Mouse (Mus musculus) cortical plate, adult 2 months (tissue): ENCODE measurements at regions not wholly inside any gene's neighbourhood (a gene's known extent, or its start where the extent isn't known, plus 50 kb on each side); places are given as distances from the start of the nearest gene placed in this dataset.

Experiments
- H3K27ac ChIP-seq: fragments of 200-500 bp; 2 replicates; pipeline ENCODE4 v1.5.1; 2012; ENCODE audit warnings: low read length, control low read depth, inconsistent platforms; ENCODE audit not compliant: insufficient read depth
- H3K4me1 ChIP-seq: fragments of 200-500 bp; 2 replicates; pipeline ENCODE4 v1.6.1; 2011; ENCODE audit warnings: low read length; ENCODE audit not compliant: control insufficient read depth, insufficient read depth
- H3K4me3 ChIP-seq: fragments of 200-500 bp; 2 replicates; pipeline ENCODE4 v1.5.1; 2011; ENCODE audit warnings: mild to moderate bottlenecking, low read length, control low read depth; ENCODE audit not compliant: insufficient read depth
- CTCF ChIP-seq: fragments of 200-500 bp; IDR thresholded peaks from 2 replicates; pipeline ENCODE4 v1.5.1; 2011; ENCODE audit warnings: mild to moderate bottlenecking, control low read depth, low read length; ENCODE audit not compliant: insufficient read depth; ENCODE audit errors: extremely low read depth
- POLR2A ChIP-seq: fragments of 200-500 bp; IDR thresholded peaks from 2 replicates; pipeline ENCODE4 v1.6.1; 2011; ENCODE audit warnings: mild to moderate bottlenecking, low read length, control low read depth; ENCODE audit not compliant: insufficient read depth; ENCODE audit errors: extremely low read depth

- no peak overlapping the region for H3K4me3 ChIP-seq
- H3K4me1 ChIP-seq, result no peaks in the 10 kb centered on the region
- no peak overlapping the region for H3K27ac ChIP-seq
- no peak for TF ChIP-seq POLR2A
- TF ChIP-seq CTCF, result no peak
Measured at GRCm38 (mm10) chr12:92186448-92187132, 337.6 kb upstream of the Sel1l start.

GRCm38 (mm10) chr12:92179292-92179691 lies 330.3 kb upstream of the Sel1l start:
- TF ChIP-seq CTCF, result no peak
- no peak for TF ChIP-seq POLR2A
- no peak overlapping the region for H3K27ac ChIP-seq
- no peak overlapping the region for H3K4me3 ChIP-seq
- H3K4me1 ChIP-seq, result no peaks in the 10 kb centered on the region

GRCm38 (mm10) chr12:92156726-92157125 lies 307.8 kb upstream of the Sel1l start:
- Histone ChIP-seq H3K27ac (no peak overlapping the region), H3K4me1 (no peaks in the 10 kb centered on the region), H3K4me3 (no peak overlapping the region)
- TF ChIP-seq CTCF (no peak), POLR2A (no peak)

- Histone ChIP-seq H3K27ac (no peak overlapping the region), H3K4me3 (no peak overlapping the region), H3K4me1 (no peaks in the 10 kb centered on the region)
- no peak for TF ChIP-seq POLR2A
- TF ChIP-seq CTCF, result no peak
Measured at GRCm38 (mm10) chr12:92152922-92153235, 303.9 kb upstream of the Sel1l start.

GRCm38 (mm10) chr12:92152043-92152921 lies 303.3 kb upstream of the Sel1l start:
- H3K4me3 ChIP-seq, result no peak overlapping the region
- H3K4me1 ChIP-seq, result no peaks in the 10 kb centered on the region
- no peak overlapping the region for H3K27ac ChIP-seq
- TF ChIP-seq CTCF (no peak), POLR2A (no peak)

GRCm38 (mm10) chr12:92137539-92137938 lies 288.6 kb upstream of the Sel1l start:
- no peak for TF ChIP-seq POLR2A
- no peak for TF ChIP-seq CTCF
- Histone ChIP-seq H3K27ac (no peak overlapping the region), H3K4me3 (no peak overlapping the region), H3K4me1 (no peaks in the 10 kb centered on the region)

- TF ChIP-seq POLR2A (no peak), CTCF (no peak)
- no peak overlapping the region for H3K4me3 ChIP-seq
- H3K4me1 ChIP-seq, result no peaks in the 10 kb centered on the region
- no peak overlapping the region for H3K27ac ChIP-seq
Measured at GRCm38 (mm10) chr12:92127648-92128047, 278.7 kb upstream of the Sel1l start.

- Histone ChIP-seq H3K4me1 (no peaks in the 10 kb centered on the region), H3K4me3 (no peak overlapping the region), H3K27ac (no peak overlapping the region)
- no peak for TF ChIP-seq CTCF
- no peak for TF ChIP-seq POLR2A
Measured at GRCm38 (mm10) chr12:92120164-92120815, 271.3 kb upstream of the Sel1l start.

- H3K4me1 ChIP-seq, result no peaks in the 10 kb centered on the region
- no peak overlapping the region for H3K4me3 ChIP-seq
- no peak overlapping the region for H3K27ac ChIP-seq
- TF ChIP-seq CTCF, result no peak
- TF ChIP-seq POLR2A, result no peak
Measured at GRCm38 (mm10) chr12:92109615-92110014, 260.7 kb upstream of the Sel1l start.
